Mouse (Mus musculus): ENCODE results near the gene Rilpl1.

DNA sequence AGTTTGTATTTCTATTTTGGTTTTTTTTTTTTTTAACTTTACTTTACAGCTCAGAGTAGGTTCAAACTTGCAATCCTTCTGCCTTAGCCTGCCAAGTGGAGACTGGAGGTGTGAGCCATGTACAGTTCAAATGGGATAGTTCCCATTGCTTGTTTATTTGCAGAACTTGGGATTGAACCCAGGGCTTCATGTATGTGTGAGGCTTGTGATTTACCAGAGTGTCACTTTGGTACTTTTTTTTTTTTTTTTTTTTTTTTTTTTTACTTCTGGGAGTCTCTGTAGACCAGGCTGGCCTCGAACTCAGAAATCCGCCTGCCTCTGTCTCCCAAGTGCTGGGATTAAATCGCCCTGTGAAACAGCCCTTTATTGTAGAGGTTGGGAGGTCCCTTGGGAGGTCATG, 87.0 kb downstream of the Rilpl1 start:
- TF ChIP-seq EP300 (IDR thresholded peaks at IDR 0.05; ENCODE audit: low read depth) (no peak), CTCF (IDR thresholded peaks at IDR 0.05; ENCODE audit: low read depth) (no peak)

Measured in liver, embryonic 14.5 days (tissue).